Mouse (Mus musculus): Measurements from ENCODE around the gene Gjd2.
A peak's percentile ranks its signal among the peaks of the same experiment; 100 is the strongest.

Gene Gjd2

DNA sequence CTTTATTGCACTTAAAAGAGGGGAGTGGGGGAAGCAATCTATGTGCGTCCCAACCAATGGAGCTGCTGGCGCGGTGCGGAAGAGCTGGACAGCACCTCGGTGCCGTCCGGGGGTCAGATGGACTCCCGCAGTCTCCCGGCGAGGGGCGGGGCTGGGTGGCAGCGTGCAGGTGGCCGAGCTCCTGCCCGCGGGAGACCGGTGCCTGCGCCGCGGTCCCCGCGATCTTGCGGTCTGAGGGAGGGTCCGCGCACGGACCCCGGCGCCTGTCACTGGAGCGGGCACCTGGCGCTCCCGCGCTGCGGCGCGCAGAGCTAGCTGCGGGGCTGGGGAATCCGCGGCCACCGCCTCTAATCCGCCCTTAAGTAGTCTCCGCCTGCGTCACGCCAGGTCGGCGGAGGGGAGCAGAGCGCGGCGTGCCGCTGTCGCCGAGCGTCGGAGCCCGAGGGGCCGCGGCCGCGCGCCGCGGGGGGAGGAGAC is at the start of gene Gjd2:
Gjd2 (minus strand) TSS at position 325 of the 477 bp plus-strand sequence.
- peak; percentile 86 for DNase-seq

- peak; percentile 61 for DNase-seq
Measured at GRCm38 (mm10) chr2:114060071-114060591, 46.7 kb upstream of the Gjd2 start.

GRCm38 (mm10) chr2:114059608-114060007 is 46.2 kb upstream of the Gjd2 start:
- no peak for DNase-seq

DNA sequence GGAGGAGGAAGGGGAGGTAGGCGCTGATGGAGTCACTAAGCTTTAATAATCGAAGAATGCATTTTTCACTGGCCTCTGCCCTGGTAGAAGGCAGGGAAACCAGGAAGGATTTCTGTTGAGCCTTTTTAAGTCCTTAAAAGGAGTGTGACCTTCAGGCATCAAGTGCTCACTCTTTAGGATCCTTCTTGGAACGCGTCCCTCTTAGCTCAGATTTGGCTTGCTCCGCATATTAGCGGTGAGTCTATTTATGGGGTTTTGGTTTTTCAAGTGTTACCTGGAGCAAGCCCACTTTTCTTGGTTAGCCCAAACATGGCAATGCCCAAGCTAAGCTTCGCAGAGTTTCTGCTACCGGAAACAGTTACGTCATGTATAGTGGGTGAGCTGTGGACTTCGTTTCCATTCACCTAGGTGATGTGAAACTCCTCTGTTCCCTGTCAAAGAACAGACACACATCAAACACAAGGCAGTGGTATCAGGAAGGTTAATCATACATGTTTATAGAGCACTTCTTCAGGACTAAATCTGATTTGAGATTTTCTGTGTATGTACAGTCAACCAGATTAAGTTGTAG is 44.9 kb upstream of the Gjd2 start:
- peak; percentile 80 for DNase-seq

DNA sequence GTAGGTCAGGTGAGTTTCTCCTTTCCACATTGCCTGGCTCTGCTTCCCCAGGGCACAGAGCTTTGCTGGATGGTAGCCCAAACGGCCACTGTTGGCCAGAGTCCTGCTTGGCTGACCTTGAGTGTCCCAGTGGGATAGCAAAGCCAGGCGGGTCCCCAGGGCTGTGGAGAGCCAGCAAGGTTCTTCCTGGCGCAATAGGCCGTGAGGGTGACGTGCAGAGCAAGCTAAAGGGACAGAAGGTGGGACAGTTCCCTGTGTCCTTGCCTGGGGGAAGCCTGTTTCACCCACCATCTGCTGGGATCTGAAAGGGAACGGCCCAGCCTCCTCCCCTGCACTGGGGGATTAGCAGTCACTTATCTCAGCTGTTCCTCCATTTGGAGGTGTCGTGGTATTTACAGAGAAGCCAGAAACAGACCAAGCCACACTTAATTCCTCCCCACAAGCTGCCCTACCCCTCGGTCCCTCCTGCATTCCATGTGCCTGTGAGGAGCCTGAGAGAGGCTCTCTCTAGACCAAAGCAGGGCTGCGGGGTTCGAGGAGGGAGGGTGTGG is 44.0 kb upstream of the Gjd2 start:
- DNase-seq, result peak; percentile 99

DNA sequence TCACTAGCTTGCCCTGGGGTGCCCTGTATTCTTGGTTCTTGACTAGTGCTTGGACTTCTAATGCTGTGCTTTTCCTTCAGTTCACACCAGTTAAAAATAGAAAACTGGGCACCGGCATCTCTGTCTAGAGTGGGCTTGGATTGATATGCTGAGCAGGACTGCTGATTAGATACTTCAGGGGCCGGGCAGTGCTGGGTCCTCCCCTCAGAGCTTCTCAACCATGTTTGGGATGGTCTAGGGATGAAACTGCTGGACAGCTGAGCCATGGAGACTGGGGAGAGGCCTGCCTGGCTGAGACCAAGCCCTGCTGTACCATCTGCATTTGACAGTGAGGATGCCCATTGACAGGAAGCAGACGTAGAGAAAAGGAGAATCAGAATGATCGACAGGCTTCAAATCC is 40.7 kb upstream of the Gjd2 start:
- peak; percentile 98 for DNase-seq

- DNase-seq, result peak; percentile 97
Measured at GRCm38 (mm10) chr2:114052696-114053598, 39.5 kb upstream of the Gjd2 start, which contains the start of gene Actc1. Gene Actc1, minus strand, starts transcription at chr2:114053548.

- DNase-seq, result peak; percentile 73
Measured at GRCm38 (mm10) chr2:114051871-114052241, 38.4 kb upstream of the Gjd2 start.

DNA sequence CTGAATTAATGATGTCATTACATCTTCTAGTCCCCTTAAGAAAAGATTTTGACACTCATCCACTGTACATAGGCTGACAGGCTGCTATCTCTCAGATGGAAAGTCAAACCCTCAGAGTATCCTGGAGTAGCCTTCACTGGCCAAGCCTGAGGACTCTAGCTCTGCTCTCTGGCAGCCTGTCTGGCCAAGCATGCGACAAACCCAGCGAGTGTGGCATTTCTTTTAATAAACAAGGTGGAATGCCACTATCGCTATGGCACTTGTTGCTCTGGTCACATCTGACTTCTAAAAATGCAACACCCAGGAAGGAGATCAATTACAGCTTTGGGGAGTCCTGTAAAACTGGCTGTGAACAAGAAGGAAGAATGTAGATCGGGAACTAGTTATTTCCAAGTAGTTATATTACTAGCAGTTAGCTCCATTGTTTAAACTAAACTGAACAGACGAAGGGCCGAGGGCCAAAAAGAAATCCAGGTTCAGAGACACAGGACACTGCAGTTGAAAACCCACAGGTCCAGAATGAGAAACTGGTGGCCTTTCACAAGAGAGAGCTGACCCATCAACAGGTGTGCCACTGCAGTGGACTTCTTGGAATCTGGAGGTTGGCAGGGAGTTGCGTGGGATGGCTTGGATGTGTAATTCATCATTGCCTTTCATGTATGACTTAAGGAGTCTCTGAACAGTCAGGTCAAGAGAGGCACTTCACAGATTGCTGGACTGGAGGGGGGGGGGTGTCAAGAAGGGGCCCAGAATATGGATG is 37.9 kb upstream of the Gjd2 start:
- peak; percentile 92 for DNase-seq

DNA sequence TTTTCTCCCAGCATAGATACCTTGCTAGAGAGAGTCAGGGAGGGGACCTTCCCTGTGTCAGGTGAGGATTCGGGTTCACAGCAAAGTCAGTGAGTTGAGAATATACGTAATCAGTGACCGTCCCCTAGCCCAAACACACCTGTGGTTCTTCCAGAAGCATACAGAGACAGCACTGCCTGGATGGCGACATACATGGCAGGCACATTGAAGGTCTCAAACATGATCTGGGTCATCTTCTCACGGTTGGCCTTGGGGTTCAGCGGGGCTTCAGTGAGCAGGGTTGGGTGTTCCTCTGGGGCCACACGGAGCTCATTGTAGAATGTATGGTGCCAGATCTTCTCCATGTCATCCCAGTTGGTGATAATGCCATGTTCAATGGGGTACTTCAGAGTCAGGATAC is 36.7 kb upstream of the Gjd2 start:
- peak; percentile 78 for DNase-seq

GRCm38 (mm10) chr2:114049372-114049771 is 36.0 kb upstream of the Gjd2 start:
- DNase-seq, result peak; percentile 71

- DNase-seq, result peak; percentile 58
Measured at GRCm38 (mm10) chr2:114047960-114048611, 34.7 kb upstream of the Gjd2 start.

DNA sequence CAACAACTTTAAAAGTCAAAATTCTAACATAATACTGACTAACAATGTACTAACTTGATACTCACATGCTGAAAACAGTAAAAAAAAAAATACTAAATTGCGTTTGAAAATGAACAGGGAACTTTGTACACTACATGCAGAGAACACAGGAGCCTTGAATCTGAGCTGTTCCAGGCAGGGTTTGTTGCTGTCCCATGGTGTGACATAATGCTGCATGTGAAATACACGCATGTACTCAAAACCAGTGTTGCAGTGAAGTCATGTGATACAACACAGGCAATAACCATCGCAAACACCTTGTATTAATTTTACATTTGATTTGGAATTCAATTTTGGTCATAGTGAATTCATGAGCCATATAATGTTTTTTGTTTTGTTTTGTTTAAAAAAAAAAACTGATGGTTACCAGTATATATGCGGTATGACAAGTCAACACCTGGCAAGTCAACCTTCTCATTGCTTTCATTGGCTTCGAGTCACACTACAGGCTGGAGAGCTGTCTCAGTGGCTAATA is 32.8 kb upstream of the Gjd2 start:
- peak; percentile 65 for DNase-seq

DNA sequence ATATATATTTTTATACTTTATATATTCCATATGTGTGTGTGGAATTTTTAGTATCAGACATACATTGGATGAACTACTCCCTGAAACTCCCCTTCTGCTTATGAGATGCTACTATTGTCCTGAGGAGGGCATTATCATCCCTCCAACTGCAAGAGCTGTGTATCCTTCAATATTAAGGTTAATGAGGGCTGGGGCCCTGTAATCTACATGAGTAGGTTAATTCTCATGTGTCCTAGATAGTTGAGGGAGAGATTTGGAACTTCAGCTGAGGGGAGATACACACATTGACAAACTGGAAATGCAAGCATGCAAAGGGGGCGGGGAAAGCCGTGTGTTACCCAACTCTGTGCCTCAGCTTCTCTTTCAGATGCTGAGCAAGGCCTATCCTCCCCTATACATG is 24.5 kb upstream of the Gjd2 start:
- peak; percentile 36 for DNase-seq

GRCm38 (mm10) chr2:114032259-114032658 is 18.8 kb upstream of the Gjd2 start:
- peak; percentile 33 for DNase-seq

- DNase-seq, result no peak
Measured at GRCm38 (mm10) chr2:114023383-114023782, 10.0 kb upstream of the Gjd2 start.

DNA sequence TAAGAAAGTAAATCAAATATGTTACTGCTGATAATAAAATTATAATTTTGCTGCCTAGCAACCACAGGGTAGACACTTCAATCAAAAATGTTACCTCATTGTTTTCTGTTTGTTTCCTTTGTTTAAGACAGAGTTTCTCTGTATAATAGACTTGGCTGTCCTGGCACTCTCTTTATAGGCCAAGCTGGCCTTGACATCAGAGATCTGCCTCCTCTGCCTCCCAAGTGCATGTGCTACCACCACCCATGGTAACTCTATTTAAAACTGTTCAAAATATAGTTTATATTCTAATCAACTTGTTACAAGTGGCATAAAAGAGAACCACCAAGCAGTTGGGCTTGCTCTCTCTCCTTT is 6.8 kb upstream of the Gjd2 start:
- no peak for DNase-seq

- DNase-seq, result no peak
Measured at GRCm38 (mm10) chr2:114019474-114020209, 6.2 kb upstream of the Gjd2 start.

DNA sequence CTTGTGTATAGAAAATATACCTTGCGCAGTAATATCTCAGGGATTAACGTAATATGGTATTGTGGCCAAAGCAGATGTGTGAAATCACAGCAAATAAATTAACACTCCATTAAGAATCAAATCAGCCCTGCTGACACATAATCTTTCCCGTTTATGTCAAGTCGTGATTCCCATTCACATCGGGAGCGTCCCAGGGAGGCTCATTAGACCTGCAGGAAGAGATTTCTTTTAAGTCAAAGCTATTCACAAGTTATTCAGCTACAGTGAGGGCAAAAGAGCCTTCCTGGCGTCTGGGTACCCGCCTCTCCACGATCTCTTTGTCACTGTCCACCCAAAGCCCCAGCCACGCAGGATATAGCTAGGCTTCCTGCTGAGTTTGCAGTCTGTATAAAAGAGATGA is 4.7 kb upstream of the Gjd2 start:
- no peak for DNase-seq

- no peak for DNase-seq
Measured at GRCm38 (mm10) chr2:114014839-114015238, 1.4 kb upstream of the Gjd2 start.

DNA sequence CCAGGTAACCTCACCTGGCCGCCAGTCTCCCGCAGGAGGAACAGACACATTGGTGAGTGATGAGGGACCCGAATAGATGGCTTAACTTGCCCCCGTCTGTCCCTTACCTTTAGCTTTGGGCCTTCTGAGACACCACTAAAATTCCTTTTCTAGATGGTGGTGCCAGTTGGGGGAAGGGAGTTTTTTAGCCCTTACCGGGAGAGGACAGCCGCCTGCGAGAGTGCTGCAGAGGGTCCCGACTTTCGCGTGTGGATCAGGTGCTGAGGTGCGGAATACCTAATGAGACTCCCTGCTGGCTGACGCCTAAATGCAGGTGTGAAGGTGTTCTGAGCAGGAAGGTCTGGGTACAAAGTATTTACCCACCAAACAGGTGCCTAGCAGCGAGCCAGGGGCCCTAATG is 427 bp upstream of the Gjd2 start:
- DNase-seq, result no peak

Measured in heart, adult 11 months (tissue).